Mouse (Mus musculus) CD4-positive helper T cell, adult 2 months (primary cell): ENCODE results near the gene Deup1.
A peak's percentile ranks its signal among the peaks of the same experiment; 100 is the strongest.

ENCODE experiments used
- DNase-seq: peaks from one replicate; pipeline ENCODE4 v3.0.0-alpha.2; 2012; ENCODE audit warnings: low read depth, missing footprints, low spot score

Gene Deup1

GRCm38 (mm10) chr9:15627785-15628287 lies at the start of gene Deup1:
Gene Deup1, minus strand, starts transcription at chr9:15627933.
- no peak for DNase-seq

- no peak for DNase-seq
These were observed 44.5 kb upstream of the Deup1 start for GRCm38 (mm10) chr9:15672251-15672650.

DNA sequence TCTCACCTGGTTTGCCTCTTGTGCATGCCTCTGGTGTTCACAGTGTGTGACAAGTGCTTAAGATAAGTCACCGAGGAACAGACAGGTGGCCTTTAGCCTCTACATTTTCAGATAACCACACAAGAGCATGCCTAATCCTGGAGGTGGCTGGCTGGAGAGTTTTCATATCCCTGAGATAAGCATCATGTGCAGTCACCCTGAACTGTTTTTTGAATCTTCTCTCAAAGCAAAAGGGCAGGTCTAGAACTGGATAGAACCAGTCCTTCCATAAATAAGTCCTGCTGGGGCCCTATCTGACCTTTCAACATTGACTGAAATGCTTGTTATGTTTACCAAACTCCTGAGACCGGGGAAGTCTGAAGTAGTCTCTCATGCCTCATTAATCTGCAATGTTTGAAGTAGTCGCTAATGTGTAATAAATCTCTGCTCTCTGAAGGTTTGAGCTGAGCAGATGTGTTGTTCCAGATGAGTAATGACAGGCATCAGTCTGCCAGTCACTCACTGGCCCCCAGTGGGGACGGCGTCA lies 42.3 kb upstream of the Deup1 start:
- no peak for DNase-seq

- DNase-seq: no peak
These were observed 41.7 kb upstream of the Deup1 start for GRCm38 (mm10) chr9:15669452-15669851.

DNA sequence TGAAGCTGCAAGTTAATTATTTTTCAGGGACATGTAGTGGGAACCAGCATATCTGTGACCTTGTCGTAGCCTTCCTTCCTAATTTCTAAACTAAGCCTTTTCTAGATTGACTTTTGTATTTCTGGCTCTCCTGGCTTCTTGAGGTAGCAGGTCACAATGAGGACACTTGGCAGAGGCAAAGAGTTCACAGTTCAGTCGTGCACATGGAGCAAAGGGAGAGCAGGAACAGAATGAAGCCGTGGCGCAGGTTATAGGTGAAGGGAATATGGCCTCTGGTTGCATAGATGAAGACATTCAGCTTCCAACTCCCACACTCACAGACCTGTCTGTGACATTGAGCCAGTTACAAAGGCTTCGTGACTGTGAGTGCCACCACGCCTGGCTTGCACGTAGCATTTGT lies 36.9 kb upstream of the Deup1 start:
- DNase-seq: no peak

DNA sequence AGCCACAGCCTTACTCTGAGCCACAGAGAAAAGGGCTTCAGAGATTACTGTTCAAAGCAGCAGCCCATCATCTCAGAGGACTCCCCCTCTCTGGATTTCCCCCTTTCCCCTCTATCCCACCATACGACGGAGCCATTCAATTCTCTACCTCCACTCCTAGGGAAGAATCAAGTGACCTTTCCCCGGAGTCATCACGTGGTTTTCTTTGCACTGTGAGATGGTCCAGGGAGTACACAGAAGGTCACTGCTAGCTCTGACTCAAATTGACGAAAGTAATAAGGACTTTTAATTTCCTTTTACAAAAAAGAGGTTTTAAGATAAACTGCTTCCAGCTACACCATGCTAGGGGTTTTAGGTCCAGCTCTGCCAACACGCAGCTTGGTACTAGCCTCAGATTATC lies 31.3 kb upstream of the Deup1 start:
- no peak for DNase-seq

DNA sequence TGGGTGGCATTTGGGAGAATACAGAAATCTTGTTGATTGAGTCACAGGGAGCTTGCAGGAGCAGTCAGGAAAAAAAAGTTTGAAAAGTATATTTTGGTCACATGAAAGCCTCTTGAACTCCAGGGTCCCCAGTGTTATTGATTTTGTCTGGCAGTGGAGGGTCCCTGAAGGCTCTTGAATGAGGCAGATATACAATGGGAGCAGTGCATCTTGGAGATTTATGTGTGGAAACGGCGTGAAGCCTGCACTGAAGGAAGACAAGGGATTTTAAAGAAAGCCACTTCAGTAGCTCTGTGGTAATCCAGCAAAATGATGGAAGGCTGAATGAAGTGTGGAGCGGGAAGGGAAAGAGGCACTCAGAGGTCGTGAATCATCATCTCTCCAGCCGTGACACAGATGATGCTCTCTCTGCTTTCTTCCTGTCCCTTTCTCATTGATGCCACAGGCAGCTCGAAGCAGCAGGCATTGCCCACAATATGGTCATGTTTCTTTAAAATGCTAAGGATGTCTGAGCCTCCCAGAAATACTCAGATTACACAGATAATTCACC lies 30.6 kb upstream of the Deup1 start:
- no peak for DNase-seq

GRCm38 (mm10) chr9:15653036-15653435 lies 25.3 kb upstream of the Deup1 start:
- no peak for DNase-seq

DNA sequence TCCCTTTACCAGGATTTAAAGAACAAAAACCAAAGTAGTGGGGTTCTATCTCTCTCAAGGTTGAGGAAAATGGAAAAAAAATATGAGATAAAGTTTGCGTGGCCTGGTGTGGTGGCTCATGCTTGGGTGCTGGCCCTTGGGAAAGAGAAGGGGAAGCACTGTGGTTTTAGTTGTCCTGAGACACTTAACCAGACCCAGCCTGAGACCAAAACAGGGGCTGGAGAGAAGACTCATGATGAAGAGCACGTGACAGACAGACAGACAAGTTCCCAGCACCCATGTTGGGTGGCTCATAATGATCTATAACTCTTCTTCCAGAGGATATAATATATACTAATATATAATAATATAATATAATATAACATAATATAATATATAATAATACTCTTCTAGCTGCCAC lies 22.2 kb upstream of the Deup1 start:
- DNase-seq: no peak

- DNase-seq: no peak
These were observed 349 bp downstream of the Deup1 start for GRCm38 (mm10) chr9:15627384-15627783.

- DNase-seq: no peak
These were observed 3.0 kb downstream of the Deup1 start for GRCm38 (mm10) chr9:15624739-15625138.

DNA sequence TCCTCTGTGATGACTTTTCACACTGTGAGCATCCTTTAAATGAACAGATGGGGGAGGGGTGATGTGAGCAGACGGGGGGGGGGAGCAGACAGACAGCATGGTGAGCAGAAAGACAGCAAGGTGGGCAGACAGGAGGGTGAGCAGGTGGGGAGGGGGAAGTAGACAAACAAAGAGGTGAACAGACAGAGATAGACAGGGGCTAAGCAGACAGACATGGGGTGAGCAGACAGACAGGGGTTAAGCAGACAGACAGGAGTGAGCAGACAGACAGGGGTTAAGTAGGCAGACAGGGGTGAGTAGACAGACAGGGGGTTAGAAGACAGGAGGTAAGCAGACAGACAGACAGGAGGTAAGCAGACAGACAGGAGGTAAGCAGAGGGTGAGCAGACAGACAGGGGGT lies 8.0 kb downstream of the Deup1 start:
- DNase-seq: no peak

GRCm38 (mm10) chr9:15619020-15619590 lies 8.6 kb downstream of the Deup1 start:
- no peak for DNase-seq

DNA sequence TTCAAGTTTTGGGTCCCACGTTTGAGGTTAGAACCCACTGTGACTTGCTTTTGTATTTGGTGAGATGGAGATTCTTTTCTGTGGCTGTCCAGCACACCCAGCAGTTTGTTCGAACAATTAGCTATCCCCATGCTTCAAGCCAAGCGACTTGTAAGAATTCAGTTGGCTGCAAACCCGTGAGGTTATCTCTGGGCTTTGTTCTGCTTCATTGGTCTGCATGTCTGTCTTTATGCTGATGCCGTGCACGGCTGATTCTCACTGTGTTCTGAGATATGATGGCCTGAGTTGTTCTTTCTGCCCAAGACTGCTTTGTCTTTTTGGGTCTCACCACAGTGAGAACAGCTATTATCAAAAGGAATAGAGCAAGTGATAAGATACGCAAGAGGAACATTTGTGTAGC lies 10.7 kb downstream of the Deup1 start:
- DNase-seq: no peak

GRCm38 (mm10) chr9:15616471-15616870 lies 11.3 kb downstream of the Deup1 start:
- no peak for DNase-seq

DNA sequence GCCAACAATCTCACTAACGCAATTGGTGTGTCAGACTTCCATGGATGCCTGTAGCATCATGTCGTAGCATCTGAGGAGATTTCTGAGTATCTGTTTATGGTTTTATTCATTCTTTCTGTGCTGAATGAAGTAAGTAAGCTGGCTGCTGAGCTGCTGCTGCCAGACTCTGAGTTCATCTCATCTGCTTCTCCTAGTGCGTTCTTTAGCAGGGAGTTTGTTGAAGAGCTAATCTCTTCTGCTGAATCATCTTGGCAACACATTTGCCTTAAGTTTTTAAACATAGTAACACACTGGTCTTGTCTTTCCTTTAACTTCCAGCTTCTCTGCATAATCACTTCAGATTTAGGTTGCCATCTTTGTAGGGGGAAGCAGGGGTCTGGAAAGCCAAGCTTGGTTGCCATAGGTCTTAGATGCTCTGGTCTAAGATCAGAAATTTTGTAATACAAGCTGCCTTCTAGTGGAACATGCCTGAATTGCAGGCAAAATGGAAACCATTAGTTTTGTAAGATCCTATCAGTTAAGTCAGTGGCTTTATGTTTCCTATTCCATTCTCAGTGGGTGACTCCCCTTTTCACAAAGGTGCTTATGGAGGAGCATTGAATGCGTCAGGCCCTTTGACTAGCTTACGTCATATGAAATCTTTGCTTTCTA lies 18.3 kb downstream of the Deup1 start:
- DNase-seq: peak; percentile 58

GRCm38 (mm10) chr9:15607601-15608000 lies 20.1 kb downstream of the Deup1 start:
- no peak for DNase-seq

GRCm38 (mm10) chr9:15603156-15603555 lies 24.6 kb downstream of the Deup1 start:
- DNase-seq: no peak

- DNase-seq: no peak
These were observed 26.7 kb downstream of the Deup1 start for GRCm38 (mm10) chr9:15600859-15601540.

- DNase-seq: no peak
These were observed 27.4 kb downstream of the Deup1 start for GRCm38 (mm10) chr9:15600156-15600858.

GRCm38 (mm10) chr9:15596598-15596997 lies 31.1 kb downstream of the Deup1 start:
- no peak for DNase-seq

DNA sequence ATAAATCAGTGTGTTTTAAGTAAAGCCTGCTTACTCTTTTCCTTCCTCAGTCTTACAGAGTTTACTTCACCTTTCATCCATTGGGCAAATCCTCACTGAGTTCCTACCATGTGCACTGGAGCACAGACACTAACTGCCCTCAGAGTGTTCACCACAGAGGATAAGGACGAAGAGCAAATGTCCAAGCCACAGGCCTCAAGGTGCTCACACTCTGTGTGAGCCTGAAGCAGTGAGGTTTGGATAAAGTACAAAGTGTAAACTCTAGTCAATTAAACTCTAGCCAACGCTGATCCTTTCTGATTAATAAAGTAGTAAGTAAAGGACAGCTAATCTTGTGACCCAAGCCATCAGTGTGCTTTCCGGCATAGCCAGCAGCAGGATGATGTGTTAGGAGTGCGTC lies 33.6 kb downstream of the Deup1 start:
- no peak for DNase-seq
